Mouse (Mus musculus) layer of hippocampus, adult 8-10 months (tissue): Measurements from ENCODE around the gene Agtr2. TPM values are rescaled to one million over a fixed set of nuclear protein-coding genes. Genes with fewer than 3 reads are reported as not detected.
"Not testable (repeated sequence)": the region's sequence is repeated elsewhere in the genome, so short reads cannot be mapped to it uniquely, and the experiment has no call there.

ENCODE experiments used
- DNase-seq, 2 experiments: peaks; one replicate each; pipeline ENCODE4 v3.0.0; 2022; ENCODE audit warnings: low spot score in 2 of 2
- total RNA-seq, 4 experiments: library from RNA; stranded (reverse); gene quantifications; 2 replicates each; pipeline ENCODE4 v1.2.4; 2022

The Agtr2 gene
- under 1 TPM; 0.45 to 0.99 (median 0.79) TPM for total RNA-seq

GRCm38 (mm10) chrX:21484414-21484813 is at the start of gene Agtr2:
Agtr2 (plus strand) TSS chrX:21484544.
- DNase-seq = no peak

DNA sequence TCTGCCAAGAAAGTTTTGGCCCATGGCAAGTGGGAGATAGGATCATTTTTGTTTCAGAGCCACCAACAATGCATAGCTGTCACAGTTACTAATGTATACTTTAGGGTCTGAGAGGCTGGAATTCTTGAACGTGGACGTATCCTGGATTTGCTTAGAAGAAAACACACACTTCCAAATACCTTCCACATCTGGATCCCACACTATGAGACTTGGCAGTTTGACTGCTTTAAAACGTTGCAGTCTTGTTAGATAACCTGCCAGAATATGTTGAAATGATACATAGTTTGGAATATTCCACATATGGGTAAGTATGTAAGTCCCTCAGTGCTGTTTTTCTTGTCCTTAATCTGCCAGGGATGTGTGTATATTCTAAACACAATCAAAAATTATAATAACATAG is 31.8 kb upstream of the Agtr2 start:
- no peak for DNase-seq

- no peak for DNase-seq
These were observed 3.8 kb downstream of the Agtr2 start for GRCm38 (mm10) chrX:21488111-21488510.

DNA sequence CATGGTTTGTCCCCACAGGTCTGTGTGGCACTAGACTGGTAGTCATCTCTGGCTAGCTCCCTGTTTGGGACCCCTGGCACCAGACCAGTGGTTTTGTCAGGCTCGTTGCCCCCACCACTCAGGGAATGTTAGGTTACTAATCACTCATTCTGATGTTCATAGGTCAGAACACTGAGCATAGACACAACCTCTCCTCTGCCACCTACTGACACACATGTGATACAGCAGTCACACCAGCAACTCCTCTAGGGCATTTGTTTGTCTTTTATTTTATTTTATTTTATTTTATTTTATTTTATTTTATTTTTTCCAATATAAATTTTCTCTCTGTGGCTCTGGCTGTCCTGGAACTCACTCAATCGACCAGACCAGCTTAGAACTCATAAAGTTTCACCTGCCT is 15.9 kb downstream of the Agtr2 start:
- no peak for DNase-seq

- DNase-seq = not testable (repeated sequence)
These were observed 23.0 kb downstream of the Agtr2 start for GRCm38 (mm10) chrX:21507333-21507732.

DNA sequence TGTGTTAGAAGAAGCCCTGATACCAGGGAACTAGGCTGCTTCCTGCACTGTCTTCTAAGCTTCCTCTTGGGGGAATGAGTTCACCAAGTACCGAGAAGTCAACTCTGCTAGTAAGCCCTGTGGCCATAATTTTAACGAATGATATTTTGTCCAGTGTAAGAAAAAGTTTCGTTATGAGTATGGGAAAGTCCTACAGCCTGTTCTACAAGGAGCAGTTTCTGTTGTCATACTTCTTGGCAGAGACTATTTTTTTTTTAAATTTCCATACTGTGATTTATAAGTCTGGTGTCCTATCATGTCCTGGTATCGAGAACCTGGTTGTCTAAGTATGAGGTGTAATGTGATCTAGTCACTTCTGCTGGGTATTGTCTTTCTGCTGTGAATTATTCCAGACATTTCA is 38.2 kb downstream of the Agtr2 start:
- DNase-seq = no peak

Other genes with a start within 250 kb of the Agtr2 start
- gene Slc6a14, start 230.4 kb downstream of the Agtr2 start, total RNA-seq = under 1 TPM in 1 of 4 experiments, not detected in 3; 0.12 TPM